Mouse (Mus musculus): Measurements from ENCODE around the gene Cbl. TPM values are rescaled to one million over a fixed set of nuclear protein-coding genes. Genes with fewer than 3 reads are reported as not detected.

Gene Cbl
- polyA plus RNA-seq, 1 experiment from 2014 or later, result 13.4 TPM

DNA sequence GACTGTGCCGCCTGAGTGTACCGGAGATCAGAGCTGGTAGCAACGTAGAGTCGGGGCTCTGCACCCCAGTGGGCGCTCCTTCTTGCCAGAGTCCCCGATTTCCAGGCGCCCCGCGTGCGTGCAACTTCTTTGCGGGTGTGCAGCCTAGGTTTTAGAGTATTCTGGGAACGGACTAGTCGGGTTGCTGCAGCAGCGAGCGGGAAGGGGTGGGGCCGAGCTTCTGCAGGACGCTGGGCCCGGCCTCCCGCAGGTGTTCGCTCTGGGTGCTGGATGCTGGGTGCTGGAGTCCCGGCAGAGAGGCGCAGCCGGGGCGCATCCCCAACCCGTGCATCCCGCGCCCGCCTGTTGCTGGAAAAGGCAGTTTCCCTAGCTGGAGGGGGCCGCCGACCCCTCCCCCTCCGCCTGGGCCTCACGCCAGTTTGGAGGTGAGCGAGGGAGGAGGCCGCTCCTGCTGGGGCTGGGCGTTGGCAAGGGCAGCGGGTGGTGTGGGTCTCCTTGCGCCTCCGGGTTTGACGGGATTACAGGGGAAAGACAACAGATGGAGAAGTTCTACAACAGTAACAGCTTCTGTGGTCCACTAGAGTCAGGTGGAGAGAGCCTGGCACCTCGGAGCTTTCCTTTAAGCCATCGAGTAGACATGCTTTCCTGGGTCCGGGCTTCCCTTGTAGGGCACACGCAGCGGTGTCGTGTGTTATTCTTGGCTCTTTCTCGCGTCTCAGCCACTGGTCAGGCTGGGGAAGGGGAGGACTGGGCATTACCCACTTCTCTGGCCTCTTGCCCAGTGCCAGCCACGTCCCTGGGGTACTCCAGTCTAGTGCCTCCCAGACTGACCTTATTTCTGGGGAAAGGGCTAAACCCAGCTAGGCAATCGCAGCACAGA lies 98.8 kb downstream of the Cbl start:
- H3K4me1 ChIP-seq (ENCODE audit: control insufficient read depth, insufficient read depth, low read length), result peaks cover 31% of the 10 kb centered on the region
- H3K27ac ChIP-seq (ENCODE audit: low read depth, low read length), result peak overlapping the region; percentile 36; the same call in 1 of the 2 replicates
- H3K36me3 ChIP-seq (ENCODE audit: control insufficient read depth, insufficient read depth, low read length), result 0 out of 2 replicates have a peak, but pooled peaks cover 6% of the 10 kb centered on the region
- no peaks in the 10 kb centered on the region for H3K9me3 ChIP-seq (replicated peaks; ENCODE audit: control insufficient read depth, low read length)
- 2% methylated on average over 49 of the region's 49 CpGs for WGBS
- DNase-seq (ENCODE audit: low spot score) (peak; percentile 69), ATAC-seq (peak; percentile 45)
- peak overlapping the region; percentile 45 for H3K4me3 ChIP-seq (ENCODE audit: low read depth, low read length)
- peaks cover 14% of the 10 kb centered on the region; the same call in 1 of the 2 replicates for H3K27me3 ChIP-seq (replicated peaks; ENCODE audit: control insufficient read depth, insufficient read depth, low read length)
- peak overlapping the region; percentile 65 for H3K9ac ChIP-seq (ENCODE audit: low read length)
- peak overlapping the region; percentile 88 for H3K4me2 ChIP-seq (ENCODE audit: low read length)

- DNase-seq (ENCODE audit: low spot score) (peak; percentile 70), ATAC-seq (peak; percentile 56)
- H3K27me3 ChIP-seq (replicated peaks; ENCODE audit: control insufficient read depth, insufficient read depth, low read length), result peaks cover 14% of the 10 kb centered on the region; the same call in 1 of the 2 replicates
- peak within 1 kb of the TSS; percentile 88 for H3K4me2 ChIP-seq (ENCODE audit: low read length)
- H3K4me1 ChIP-seq (ENCODE audit: control insufficient read depth, insufficient read depth, low read length), result peaks cover 34% of the 10 kb centered on the region
- peak within 1 kb of the TSS; percentile 45 for H3K4me3 ChIP-seq (ENCODE audit: low read depth, low read length)
- H3K9ac ChIP-seq (ENCODE audit: low read length), result peak within 1 kb of the TSS; percentile 65
- H3K9me3 ChIP-seq (replicated peaks; ENCODE audit: control insufficient read depth, low read length), result no peaks in the 10 kb centered on the region
- H3K36me3 ChIP-seq (ENCODE audit: control insufficient read depth, insufficient read depth, low read length), result 0 out of 2 replicates have a peak, but pooled peaks cover under 1% of the 10 kb centered on the region
- WGBS, result under 1% methylated on average over 40 of the region's 55 CpGs
- peak within 1 kb of the TSS; percentile 60; the same call in 1 of the 2 replicates for H3K27ac ChIP-seq (ENCODE audit: low read depth, low read length)
These were observed 99.6 kb downstream of the Cbl start, which contains the start of gene Mcam for GRCm38 (mm10) chr9:44134101-44134850. Gene Mcam (plus strand): TSS chr9:44134469.

- ATAC-seq, result no peak
- H3K9me3 ChIP-seq (replicated peaks; ENCODE audit: control insufficient read depth, low read length), result no peaks in the 10 kb centered on the region
- WGBS, result 14% methylated on average over 2 of the region's 2 CpGs
- H3K36me3 ChIP-seq (ENCODE audit: control insufficient read depth, insufficient read depth, low read length), result no peaks in the 10 kb centered on the region
- H3K27ac ChIP-seq (ENCODE audit: low read depth, low read length), result no peak overlapping the region
- H3K4me2 ChIP-seq (ENCODE audit: low read length), result peak overlapping the region; percentile 88
- peaks cover 14% of the 10 kb centered on the region; the same call in 1 of the 2 replicates for H3K27me3 ChIP-seq (replicated peaks; ENCODE audit: control insufficient read depth, insufficient read depth, low read length)
- H3K4me3 ChIP-seq (ENCODE audit: low read depth, low read length), result no peak overlapping the region
- peaks cover 34% of the 10 kb centered on the region for H3K4me1 ChIP-seq (ENCODE audit: control insufficient read depth, insufficient read depth, low read length)
- H3K9ac ChIP-seq (ENCODE audit: low read length), result no peak overlapping the region; the same call in 1 of the 2 replicates
- DNase-seq (ENCODE audit: low spot score), result no peak
These were observed 100.6 kb downstream of the Cbl start for GRCm38 (mm10) chr9:44133287-44133686.

- ATAC-seq (no peak), DNase-seq (ENCODE audit: low spot score) (no peak)
- H3K4me3 ChIP-seq (ENCODE audit: low read depth, low read length), result no peak overlapping the region
- 66% methylated on average over 5 of the region's 5 CpGs for WGBS
- H3K27ac ChIP-seq (ENCODE audit: low read depth, low read length), result no peak overlapping the region
- peaks cover 14% of the 10 kb centered on the region; the same call in 1 of the 2 replicates for H3K27me3 ChIP-seq (replicated peaks; ENCODE audit: control insufficient read depth, insufficient read depth, low read length)
- H3K36me3 ChIP-seq (ENCODE audit: control insufficient read depth, insufficient read depth, low read length), result no peaks in the 10 kb centered on the region
- no peak overlapping the region for H3K9ac ChIP-seq (ENCODE audit: low read length)
- peaks cover 34% of the 10 kb centered on the region for H3K4me1 ChIP-seq (ENCODE audit: control insufficient read depth, insufficient read depth, low read length)
- H3K9me3 ChIP-seq (replicated peaks; ENCODE audit: control insufficient read depth, low read length), result no peaks in the 10 kb centered on the region
- H3K4me2 ChIP-seq (ENCODE audit: low read length), result no peak overlapping the region
These were observed 101.6 kb downstream of the Cbl start for GRCm38 (mm10) chr9:44132200-44132599.

DNA sequence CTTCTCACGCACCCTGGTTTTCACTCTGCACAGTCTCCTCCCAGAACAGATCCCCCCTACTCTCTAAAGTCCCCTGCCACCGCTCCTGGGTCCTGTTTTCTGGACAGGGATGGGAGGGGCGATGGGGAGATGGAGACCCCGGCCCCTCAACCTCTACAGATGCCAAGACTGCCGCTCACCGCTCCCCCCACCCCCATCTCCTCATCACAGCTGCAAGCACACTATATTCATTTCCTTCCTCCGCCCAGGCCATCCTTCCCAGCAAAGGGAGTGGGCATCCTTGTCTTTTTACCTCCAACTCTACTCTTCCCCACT lies 102.6 kb downstream of the Cbl start:
- no peak overlapping the region for H3K4me2 ChIP-seq (ENCODE audit: low read length)
- no peak overlapping the region for H3K27ac ChIP-seq (ENCODE audit: low read depth, low read length)
- ATAC-seq (no peak), DNase-seq (ENCODE audit: low spot score) (no peak)
- peaks cover 36% of the 10 kb centered on the region for H3K4me1 ChIP-seq (ENCODE audit: control insufficient read depth, insufficient read depth, low read length)
- H3K27me3 ChIP-seq (replicated peaks; ENCODE audit: control insufficient read depth, insufficient read depth, low read length), result peaks cover 14% of the 10 kb centered on the region; the same call in 1 of the 2 replicates
- 37% methylated on average over 7 of the region's 7 CpGs for WGBS
- no peak overlapping the region for H3K9ac ChIP-seq (ENCODE audit: low read length)
- no peak overlapping the region for H3K4me3 ChIP-seq (ENCODE audit: low read depth, low read length)
- H3K36me3 ChIP-seq (ENCODE audit: control insufficient read depth, insufficient read depth, low read length), result no peaks in the 10 kb centered on the region
- no peaks in the 10 kb centered on the region for H3K9me3 ChIP-seq (replicated peaks; ENCODE audit: control insufficient read depth, low read length)

DNA sequence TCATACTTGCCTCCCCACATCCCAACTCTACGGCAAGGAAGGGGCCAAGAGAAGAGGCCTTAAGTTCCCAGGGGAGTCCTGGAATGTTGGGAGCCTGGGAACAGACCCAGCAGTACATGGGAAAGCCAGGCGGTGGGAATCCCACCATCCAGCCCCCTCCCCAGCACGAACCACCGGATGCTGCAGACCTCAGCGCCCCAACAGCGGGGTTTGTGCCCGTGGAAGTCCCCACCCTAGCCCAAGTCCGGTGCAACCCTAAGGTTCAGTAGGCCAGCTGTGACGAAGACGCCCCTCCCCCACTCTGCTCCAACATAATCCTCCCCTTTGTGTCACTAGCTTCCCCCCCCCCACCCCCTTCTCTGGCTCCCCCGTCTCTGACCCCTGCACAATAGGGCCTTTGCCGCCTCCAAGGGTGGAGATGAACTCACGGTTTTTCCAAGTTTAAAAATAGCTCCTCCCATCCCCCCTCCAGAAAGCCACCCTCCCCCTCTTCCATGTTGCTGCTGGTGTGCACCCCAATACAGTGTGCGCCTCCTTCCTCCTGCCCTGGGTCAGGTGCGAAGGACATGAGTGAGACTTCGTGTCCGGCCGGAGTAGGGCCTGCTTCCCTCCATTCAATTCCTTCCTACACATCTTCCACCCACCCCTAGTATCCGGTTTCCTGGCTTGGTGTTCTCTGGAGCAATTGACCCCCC lies 103.1 kb downstream of the Cbl start:
- DNase-seq (ENCODE audit: low spot score) (no peak), ATAC-seq (no peak)
- Histone ChIP-seq H3K27ac (ENCODE audit: low read depth, low read length) (peak overlapping the region; percentile 40; the same call in 1 of the 2 replicates), H3K9me3 (replicated peaks; ENCODE audit: control insufficient read depth, low read length) (no peaks in the 10 kb centered on the region), H3K4me2 (ENCODE audit: low read length) (peak overlapping the region; percentile 57), H3K9ac (ENCODE audit: low read length) (peak overlapping the region; percentile 51; the same call in 1 of the 2 replicates), H3K36me3 (ENCODE audit: control insufficient read depth, insufficient read depth, low read length) (no peaks in the 10 kb centered on the region), H3K4me3 (ENCODE audit: low read depth, low read length) (no peak overlapping the region), H3K4me1 (ENCODE audit: control insufficient read depth, insufficient read depth, low read length) (peaks cover 33% of the 10 kb centered on the region), H3K27me3 (replicated peaks; ENCODE audit: control insufficient read depth, insufficient read depth, low read length) (peaks cover 11% of the 10 kb centered on the region; the same call in 1 of the 2 replicates)
- 17% methylated on average over 19 of the region's 19 CpGs for WGBS

GRCm38 (mm10) chr9:44130034-44130433 lies 103.8 kb downstream of the Cbl start:
- DNase-seq (ENCODE audit: low spot score) (peak; percentile 58), ATAC-seq (peak; percentile 15; the same call in 1 of the 2 replicates)
- no peaks in the 10 kb centered on the region for H3K36me3 ChIP-seq (ENCODE audit: control insufficient read depth, insufficient read depth, low read length)
- peak overlapping the region; percentile 51 for H3K9ac ChIP-seq (ENCODE audit: low read length)
- H3K4me1 ChIP-seq (ENCODE audit: control insufficient read depth, insufficient read depth, low read length), result peaks cover 28% of the 10 kb centered on the region
- H3K9me3 ChIP-seq (replicated peaks; ENCODE audit: control insufficient read depth, low read length), result no peaks in the 10 kb centered on the region
- WGBS, result under 1% methylated on average over 27 of the region's 27 CpGs
- peak overlapping the region; percentile 18 for H3K4me3 ChIP-seq (ENCODE audit: low read depth, low read length)
- peak overlapping the region; percentile 40; the same call in 1 of the 2 replicates for H3K27ac ChIP-seq (ENCODE audit: low read depth, low read length)
- peak overlapping the region; percentile 57 for H3K4me2 ChIP-seq (ENCODE audit: low read length)
- 0 out of 2 replicates have a peak, but pooled peaks cover 4% of the 10 kb centered on the region for H3K27me3 ChIP-seq (replicated peaks; ENCODE audit: control insufficient read depth, insufficient read depth, low read length)

DNA sequence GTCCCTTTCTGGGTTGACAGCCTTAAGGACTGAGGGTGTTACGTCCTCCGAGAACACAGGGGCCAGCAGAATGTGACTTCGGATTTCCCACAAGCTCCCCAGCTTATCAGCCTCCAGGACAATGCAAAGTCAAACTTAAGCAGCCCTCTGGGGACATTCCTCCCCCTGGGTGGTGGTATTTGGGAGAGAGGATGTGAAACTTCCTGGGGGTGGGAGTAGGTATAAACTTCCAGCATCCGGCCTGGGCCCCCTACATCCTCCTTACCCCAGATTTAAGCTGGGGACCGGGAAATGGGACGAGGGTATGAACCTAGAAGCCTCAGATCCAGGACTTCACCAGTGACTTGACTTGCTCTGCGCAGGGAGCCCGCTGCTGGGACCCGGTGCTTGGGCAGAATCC lies 104.2 kb downstream of the Cbl start:
- Histone ChIP-seq H3K4me1 (ENCODE audit: control insufficient read depth, insufficient read depth, low read length) (peaks cover 24% of the 10 kb centered on the region), H3K27ac (ENCODE audit: low read depth, low read length) (no peak overlapping the region), H3K9ac (ENCODE audit: low read length) (peak overlapping the region; percentile 51), H3K36me3 (ENCODE audit: control insufficient read depth, insufficient read depth, low read length) (no peaks in the 10 kb centered on the region), H3K4me2 (ENCODE audit: low read length) (peak overlapping the region; percentile 57), H3K27me3 (replicated peaks; ENCODE audit: control insufficient read depth, insufficient read depth, low read length) (0 out of 2 replicates have a peak, but pooled peaks cover 4% of the 10 kb centered on the region), H3K9me3 (replicated peaks; ENCODE audit: control insufficient read depth, low read length) (no peaks in the 10 kb centered on the region), H3K4me3 (ENCODE audit: low read depth, low read length) (peak overlapping the region; percentile 18)
- 13% methylated on average over 9 of the region's 9 CpGs for WGBS
- no peak for ATAC-seq
- DNase-seq (ENCODE audit: low spot score), result no peak
